Mouse (Mus musculus) ZHBTc4 (cell line): Measurements from ENCODE around the gene Tspan9.

Experiments used
- DNase-seq: peaks from one replicate; pipeline ENCODE4 v3.0.0-alpha.2; 2011; ENCODE audit warnings: low read depth, low spot score

Tspan9 gene

GRCm38 (mm10) chr6:128076104-128077020, 67.0 kb downstream of the Tspan9 start:
- DNase-seq, result no peak

- no peak for DNase-seq
Measured at GRCm38 (mm10) chr6:128075453-128076003, 67.9 kb downstream of the Tspan9 start.

GRCm38 (mm10) chr6:128070921-128071558, 72.4 kb downstream of the Tspan9 start:
- DNase-seq, result no peak

DNA sequence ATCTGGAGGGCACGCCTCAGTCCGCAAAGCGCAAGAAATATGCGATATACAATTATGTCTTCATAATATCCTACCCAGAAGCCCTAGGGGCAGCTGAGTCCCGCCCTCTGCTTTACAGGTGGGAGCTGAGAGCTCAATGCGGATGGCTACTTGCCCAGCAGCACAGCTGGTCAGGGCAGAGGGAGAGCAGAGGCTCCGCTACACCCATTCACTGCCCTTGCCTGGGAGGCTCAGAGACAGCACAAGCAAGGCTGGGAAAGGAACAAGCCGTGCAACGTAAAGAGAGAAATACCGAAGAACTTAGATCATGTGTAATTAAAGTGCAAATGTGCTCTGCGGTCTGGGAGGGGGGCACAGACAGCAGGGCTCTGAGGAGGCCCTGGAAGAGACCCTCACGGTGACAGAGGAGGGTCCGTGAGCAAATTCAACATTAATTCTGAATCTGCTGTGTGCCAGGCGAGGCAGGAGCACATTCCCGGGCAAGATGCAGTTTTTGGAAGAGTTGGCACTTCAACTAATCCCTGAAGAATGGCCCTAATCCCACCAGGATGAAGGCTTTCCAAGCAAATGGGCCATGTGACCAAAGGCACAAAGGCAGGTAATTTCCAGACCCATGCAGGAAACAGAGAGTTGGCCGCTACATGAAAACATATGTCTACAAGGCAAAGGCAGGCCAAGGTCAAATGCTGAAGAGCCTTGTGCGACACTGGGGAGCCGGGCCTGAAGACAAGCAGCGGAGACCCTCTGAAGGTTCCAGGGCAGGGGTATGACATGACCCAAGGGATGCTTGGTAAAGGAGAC, 73.1 kb downstream of the Tspan9 start:
- DNase-seq, result no peak

GRCm38 (mm10) chr6:128068144-128068543, 75.2 kb downstream of the Tspan9 start:
- DNase-seq, result no peak

GRCm38 (mm10) chr6:128065982-128066381, 77.4 kb downstream of the Tspan9 start:
- DNase-seq, result no peak

GRCm38 (mm10) chr6:128063501-128063900, 79.9 kb downstream of the Tspan9 start:
- peak; percentile 68 for DNase-seq

DNA sequence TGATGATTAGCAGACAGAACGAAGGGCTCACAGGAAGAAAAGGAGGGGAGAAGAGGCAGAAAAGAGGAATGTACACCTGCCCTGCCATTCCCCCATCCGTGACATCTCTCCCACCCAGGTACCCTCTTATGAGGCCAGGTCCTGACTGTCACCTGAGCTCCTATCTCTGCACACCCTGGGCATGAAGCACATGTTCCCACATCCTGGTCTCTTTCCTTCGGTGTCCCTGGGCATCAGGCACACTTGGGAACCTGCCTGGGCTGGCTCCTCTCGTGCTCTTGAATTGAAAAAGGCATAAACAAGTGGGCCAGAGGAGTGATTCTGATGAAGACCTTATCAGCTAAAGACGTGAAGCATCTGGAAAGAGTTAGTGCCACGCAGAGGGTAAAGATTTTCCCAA, 80.6 kb downstream of the Tspan9 start:
- no peak for DNase-seq

- no peak for DNase-seq
Measured at GRCm38 (mm10) chr6:128062216-128062615, 81.2 kb downstream of the Tspan9 start.

DNA sequence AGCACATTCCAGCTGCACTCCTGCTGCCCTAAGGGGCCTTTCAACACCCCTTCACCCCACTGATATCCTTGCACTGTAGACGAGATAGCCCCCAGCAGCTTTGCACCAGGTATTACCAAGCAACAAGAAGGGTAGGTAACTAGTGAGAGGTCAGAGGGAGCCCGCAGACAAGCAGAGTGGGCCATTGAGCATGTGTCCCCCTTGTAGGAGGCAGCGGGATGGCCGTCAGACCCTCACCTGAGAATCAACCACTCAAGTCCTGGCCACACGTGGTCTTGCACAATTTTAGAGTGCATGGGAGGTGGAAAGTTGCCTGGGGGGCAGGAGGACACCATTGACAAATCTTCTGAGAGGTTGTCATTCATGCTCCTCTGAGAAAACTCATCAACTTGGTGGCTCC, 82.1 kb downstream of the Tspan9 start:
- DNase-seq, result no peak

- no peak for DNase-seq
Measured at GRCm38 (mm10) chr6:128058570-128058969, 84.8 kb downstream of the Tspan9 start.

DNA sequence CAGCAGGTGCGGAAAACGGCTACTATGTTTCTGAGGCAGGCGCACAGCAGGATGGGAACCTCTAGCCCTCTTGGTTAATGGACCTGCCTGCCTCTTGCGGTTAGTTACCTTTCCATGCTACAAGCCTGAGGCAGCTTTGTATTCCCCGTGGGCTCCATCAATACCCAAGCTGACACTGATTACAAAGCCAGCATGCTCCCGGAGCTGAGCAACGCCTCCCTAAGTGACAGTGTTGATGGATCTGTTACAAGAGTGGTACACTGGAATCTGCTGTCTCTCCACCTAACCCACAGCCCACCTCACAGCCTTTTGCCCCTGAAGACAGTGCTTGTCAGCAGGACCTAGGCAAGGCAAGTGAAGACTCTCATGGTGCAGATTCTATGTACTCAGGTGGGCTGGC, 85.2 kb downstream of the Tspan9 start:
- no peak for DNase-seq

- no peak for DNase-seq
Measured at GRCm38 (mm10) chr6:128053000-128053732, 90.2 kb downstream of the Tspan9 start.

DNA sequence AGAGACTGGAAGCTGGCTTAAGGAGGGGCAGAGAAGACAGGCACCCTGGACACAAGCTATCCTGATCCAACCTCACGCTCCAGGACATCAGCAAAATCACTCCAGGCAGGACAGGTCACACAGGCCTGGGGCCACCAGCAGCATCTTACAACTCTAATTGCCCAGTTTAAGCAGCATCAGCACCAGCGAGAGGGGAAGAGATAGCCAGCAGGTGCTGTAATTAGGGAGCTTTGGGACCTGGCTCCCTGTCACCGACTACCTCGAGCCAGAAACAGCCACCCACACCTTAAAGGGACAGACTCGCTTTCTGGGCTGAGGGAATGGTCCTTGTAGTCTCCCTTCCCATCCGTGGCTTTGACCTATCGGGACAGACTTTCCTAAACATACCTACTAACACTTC, 95.7 kb downstream of the Tspan9 start:
- no peak for DNase-seq

DNA sequence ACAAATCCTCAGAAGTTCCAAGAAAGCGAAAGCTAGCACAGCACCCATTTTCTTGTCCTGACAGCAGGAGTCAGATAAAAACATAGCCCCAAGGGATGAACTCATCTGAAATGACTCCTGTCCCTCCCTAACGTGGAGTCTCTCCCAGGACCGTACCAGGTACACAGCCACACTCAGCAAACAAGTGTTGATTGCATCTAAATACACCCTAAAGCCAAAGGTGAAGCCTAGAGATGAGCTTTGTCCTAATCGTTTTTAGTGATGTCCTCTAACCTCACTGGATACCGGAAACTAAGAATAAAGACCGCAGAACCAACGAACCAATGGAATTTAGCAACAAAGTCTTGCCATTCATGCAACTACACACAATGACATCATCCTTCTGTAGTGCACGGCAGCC, 96.2 kb downstream of the Tspan9 start:
- no peak for DNase-seq

- DNase-seq, result no peak
Measured at GRCm38 (mm10) chr6:128046799-128047198, 96.6 kb downstream of the Tspan9 start.

- no peak for DNase-seq
Measured at GRCm38 (mm10) chr6:128044691-128045090, 98.7 kb downstream of the Tspan9 start.

DNA sequence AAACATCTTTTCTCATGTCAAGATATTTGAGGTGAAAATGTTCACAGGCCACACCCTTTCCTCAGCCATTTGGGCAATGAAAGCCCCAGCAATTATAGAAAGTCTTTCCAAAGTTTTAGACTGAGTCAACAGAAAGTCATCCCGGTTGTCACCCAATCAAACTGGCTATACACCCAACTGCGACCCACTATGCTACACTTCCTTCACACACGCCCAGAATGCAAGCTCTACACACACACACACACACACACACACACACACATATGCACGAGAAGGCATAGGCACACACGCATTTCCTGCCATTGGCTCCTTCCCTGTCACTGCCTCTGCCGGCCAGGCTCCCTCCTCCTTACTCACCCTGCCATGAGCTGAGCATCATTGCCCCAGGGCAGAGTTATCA, 99.9 kb downstream of the Tspan9 start:
- no peak for DNase-seq

GRCm38 (mm10) chr6:128041836-128042235, 101.6 kb downstream of the Tspan9 start:
- DNase-seq, result no peak

DNA sequence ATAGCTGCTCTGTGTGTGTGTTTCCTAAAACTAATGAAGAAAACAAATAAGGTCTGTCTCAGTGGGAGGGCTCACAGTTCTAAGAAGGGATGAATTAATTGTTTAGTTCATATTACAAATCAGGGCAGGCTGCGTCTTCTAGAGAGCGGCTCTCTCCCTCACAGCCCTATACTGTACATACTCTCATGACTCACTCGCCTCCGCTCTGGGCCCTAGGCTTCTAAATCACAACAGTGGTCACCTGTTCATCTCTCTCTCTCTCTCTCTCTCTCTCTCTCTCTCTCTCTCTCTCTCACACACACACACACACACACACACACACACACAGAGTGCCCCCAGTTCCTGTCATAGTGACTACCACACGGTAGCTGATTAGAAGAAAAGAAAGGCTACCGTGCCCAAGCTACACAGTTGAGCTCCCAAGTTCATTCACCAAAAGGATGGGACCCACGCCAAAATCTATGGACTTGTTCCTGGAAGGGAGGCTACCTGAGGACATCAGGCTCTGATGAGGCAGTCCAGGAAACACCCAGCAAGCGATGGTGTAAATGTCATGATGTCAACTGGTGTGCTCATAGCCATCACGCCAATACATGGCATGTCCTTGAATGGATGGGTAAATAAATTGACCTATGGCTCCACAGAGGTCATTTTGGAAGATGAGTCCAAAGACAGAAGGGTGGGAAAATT, 104.2 kb downstream of the Tspan9 start:
- no peak for DNase-seq

GRCm38 (mm10) chr6:128038568-128038967, 104.8 kb downstream of the Tspan9 start:
- no peak for DNase-seq
